Mouse (Mus musculus): ENCODE results near the gene Usp15.
"Not testable (repeated sequence)": the region's sequence is repeated elsewhere in the genome, so short reads cannot be mapped to it uniquely, and the experiment has no call there.

The Usp15 gene

DNA sequence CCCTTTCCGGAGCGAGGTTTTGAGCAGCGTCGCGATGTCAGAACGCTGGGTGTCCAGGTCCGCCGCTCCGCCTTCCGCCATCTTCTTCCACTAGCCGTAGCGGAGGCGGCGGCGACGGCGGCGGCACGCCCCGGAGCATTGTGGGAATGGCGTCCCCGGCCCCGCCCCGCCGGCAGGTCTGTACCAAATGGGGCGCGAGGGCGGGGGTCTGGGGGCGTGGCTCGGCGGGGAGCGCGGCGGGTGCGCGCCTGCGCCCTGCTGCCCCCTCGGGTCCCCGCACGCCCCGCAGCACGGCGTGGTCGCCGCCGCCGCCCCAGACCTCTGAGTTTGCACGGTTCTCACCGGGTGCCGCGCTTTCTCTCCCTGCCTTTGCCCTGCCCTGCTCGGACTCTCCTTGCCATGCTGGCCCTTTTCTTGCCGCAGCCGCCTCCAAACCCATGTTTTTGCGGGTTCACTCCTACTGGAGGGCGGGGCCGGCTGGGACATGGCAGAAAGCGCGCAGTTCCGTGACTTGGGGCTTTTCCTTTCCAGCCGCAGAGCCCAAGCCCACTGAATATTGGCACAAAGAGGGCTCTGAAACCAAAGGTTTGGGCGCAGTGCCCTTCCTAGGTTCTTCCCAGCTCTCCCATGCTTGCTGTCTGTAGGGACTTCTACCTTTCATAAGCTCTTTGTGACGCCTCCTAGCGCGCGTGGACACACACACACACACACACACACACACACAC is at the start of gene Usp15:
Usp15 (minus strand) TSS at position 161 of the 725 bp plus-strand sequence.
- DNase-seq (ENCODE audit: low read depth, low spot score): peak; percentile 87

DNA sequence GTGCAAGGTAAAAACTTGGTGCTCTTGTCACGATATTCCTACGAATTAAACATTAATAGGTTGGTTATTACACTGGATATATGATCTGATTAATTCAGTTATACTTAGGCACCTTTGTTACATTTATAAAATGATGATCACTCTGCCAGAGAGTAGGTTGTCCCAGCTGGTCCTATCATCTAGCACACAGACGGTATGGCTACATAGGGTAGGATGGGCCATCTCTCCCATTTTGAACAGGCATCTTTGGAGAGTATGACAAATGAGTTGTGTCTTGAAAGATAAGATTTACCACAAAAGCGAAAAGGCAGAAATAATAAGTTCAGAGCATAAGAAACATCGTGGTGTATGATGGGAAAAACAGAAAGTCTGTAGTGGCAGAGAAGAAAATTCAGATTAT is 32.6 kb upstream of the Usp15 start:
- DNase-seq (ENCODE audit: low read depth, low spot score): no peak

DNA sequence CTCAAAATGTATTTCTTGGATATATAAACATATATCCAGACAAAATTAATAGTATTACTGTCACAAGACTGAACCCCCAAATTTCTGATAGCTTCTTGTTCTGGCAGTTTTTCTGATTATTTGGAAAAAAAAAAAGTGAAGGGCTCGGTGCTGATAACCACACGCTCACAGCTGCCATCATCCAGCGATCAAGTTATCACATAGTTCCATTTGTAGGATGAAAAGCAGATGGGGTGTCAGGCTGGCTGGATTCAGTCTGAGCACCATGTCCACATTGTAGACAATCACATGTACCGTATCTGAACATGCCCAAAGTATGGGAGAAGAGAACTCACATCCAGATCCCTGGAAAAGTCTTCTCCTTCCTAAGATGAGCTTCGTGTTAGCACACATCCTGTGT is 26.0 kb upstream of the Usp15 start:
- DNase-seq (ENCODE audit: low read depth, low spot score): no peak

DNA sequence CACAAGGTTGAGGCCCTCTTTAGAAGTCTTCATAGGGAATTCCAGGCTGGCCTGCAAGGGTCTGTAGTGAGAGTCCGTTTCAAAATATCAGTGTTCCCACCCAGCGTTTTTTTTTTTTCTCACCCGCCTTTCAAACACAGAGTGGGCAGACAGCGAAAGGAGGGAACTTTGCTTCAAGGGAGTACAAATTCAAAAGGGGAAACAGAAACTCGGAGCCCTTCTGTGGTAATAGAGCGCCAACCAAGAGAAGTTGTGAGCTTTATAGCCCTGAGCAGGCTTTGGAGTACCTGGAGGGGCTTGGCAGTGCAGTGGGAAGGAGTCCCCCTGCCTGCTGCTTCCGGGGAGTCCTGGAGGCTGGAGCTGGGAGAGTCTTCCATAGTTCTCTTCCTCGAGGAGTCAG is 12.7 kb upstream of the Usp15 start:
- no peak for DNase-seq (ENCODE audit: low read depth, low spot score)

DNA sequence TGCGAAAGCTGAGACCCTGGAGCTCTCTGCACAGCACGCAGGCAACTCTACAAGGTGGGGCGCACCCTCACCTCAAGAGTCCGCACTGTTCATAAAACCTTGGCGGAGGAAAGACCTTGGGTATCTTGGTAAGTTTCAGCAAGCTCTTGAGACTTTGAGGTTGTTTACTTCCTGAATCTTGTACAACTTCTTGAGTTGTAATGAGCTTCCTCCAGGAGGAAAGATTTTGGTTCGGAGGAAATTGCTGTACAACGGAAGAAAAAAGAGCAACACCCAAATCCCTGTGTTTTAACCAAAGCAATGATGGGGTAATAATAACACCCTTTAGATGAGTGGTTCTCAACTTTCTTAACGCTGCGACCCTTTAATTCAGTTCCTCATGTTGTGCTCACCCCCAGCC is 11.5 kb upstream of the Usp15 start:
- DNase-seq (ENCODE audit: low read depth, low spot score): no peak

DNA sequence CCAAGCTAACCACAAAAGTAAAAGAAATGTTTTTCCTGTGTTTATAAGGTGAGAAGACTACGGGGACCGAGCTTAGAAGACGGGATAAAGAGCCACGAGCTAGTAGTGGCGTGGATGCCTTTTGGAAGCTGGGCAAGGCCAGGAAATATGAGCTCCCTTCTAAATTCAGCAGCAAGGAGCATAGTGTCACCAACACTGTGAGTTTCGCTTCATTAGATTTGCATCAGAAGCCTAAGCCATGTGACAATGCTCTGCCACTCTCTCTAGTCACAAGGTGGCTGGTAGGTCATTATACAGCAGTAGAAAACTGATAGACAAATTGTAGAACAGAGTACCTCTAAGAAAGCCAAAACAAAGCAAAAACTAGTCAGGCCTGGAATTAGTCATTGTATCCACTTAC is 9.3 kb upstream of the Usp15 start:
- DNase-seq (ENCODE audit: low read depth, low spot score): no peak

DNA sequence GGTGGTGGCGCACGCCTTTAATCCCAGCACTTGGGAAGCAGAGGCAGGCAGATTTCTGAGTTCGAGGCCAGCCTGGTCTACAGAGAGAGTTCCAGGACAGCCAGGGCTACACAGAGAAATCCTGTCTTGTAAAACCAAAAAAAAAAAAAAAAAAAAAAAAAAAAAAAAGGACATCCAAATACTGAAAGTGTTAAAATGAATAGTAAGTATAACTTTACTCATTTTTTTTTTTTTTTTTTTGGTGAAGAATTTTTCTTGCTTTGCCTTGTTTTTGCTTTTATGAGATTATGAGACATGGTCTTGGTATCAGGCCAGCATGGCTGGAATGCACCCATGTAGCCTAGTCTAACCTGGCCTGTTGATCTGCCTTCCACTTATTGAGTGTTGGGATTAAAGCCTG is 8.6 kb upstream of the Usp15 start:
- not testable (repeated sequence) for DNase-seq (ENCODE audit: low read depth, low spot score)

DNA sequence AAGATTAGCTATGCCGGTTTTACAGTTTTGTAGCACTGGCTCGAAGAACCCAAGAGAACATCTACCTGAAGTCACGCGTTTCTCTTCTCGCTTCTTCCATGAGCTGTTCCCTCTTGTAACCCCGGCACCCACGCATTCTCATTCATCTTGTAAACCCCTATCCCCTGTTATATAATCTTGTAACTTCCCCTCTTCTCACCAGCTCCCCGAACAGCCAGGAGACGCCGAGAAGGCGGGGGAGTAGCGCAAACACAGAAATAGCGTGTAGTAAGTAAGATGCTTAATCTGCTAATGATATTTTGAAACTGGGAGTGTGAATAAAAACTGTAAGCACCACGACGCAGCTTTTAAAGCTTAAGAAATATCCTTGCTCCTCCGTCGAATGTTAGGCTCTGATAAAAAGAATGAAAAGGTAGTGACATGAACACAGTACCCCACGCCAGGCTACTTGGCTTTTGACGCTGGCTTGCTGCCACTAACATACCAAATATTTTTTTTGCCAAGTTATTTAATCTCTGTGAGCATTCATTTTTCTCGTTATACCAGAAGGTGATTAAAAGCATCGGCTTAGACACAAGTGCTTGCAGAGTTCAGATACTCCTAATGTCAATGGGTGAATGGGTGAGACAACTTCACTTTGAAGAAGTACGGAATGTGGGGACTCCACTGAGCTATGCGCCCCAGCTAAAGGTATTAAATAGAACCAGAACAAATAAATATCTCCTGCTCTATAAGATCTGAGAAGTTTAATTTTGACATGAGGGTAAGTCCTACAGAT is 5.4 kb upstream of the Usp15 start:
- DNase-seq (ENCODE audit: low read depth, low spot score): no peak

DNA sequence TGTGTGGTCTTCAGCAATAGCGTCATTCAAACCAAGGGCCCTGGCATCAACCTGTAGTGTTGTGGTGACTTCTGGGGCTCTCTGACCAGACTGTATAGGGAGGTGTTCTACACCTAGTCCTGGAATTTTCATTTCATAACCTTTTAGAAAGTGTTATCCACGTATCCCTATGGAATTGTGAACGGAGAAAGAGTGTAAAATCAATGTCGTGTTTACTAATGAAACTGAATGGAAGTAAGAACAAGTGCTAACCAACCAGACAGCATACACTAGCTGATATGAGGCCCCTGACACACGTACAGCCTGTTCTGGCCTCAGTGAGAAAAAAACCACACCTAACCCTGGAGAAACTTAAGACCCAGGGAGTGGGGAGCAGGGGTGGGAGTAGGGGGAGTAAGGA is 4.6 kb upstream of the Usp15 start:
- DNase-seq (ENCODE audit: low read depth, low spot score): no peak

DNA sequence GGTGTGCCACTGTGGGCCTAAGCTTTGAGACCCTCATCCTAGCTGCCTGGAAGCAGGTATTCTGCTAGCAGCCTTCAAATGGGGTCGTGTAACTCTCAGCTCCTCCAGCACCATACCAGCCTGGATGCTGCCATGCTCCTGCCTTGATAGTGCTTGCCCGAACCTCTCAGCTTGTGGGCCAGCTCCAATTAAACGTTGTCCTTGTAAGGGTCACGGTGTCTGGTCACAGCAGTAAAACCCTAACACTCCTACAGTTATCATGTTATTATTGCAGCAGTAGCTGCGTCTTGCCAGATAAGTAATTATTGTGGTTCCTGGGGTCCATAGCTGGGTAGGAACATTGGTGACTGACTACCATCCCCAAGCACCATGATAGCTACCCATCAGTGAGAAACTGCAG is 4.2 kb upstream of the Usp15 start:
- no peak for DNase-seq (ENCODE audit: low read depth, low spot score)

DNA sequence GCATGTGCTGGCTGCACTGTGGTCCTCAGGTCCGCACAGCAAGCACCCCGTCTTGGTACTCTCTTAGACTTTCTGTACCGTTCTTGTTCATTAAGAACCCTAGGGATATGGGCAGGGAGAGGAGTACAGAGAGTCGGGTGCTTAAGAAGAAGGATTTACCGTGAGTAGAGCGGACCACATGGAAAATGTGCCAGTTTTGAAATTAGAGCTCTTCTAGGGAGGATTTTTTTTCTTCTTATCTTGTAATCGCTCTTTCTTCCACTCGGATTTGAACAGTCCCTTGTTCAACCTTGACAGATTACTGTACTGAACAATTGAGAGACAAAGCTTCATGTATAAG is 3.5 kb upstream of the Usp15 start:
- DNase-seq (ENCODE audit: low read depth, low spot score): no peak

DNA sequence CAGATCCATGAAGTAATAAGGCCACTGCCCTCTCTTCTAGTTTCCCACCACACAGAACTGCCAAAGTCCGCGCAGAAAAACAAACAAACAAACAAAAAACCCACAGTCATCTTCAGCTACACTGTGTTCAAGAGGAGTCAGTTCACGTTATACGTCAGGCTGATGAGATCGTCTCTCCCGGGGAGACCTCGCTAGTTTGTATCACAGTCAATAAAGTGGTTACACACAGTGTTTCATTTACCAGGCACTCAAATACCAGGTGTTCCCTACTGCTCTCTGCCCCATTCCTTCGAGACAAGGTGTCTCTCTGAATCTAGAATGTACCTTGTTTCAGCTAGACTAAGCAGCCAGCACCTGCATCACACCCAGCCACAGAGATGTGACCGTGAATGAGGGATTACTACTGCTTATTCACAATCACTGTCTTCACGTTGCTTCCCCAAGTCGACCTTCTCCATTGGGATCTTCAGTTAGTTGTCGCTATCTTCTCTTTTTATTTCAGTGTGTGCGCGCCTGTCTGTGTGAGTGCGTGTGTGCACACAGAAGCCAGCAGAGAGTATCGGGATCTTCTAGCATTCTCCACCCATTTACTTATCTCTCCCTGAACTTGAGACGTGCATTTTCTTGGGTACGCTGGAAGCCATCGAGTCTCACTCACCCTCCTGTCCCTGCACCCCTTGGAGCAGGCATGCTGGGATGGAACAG is 3.0 kb upstream of the Usp15 start:
- no peak for DNase-seq (ENCODE audit: low read depth, low spot score)

DNA sequence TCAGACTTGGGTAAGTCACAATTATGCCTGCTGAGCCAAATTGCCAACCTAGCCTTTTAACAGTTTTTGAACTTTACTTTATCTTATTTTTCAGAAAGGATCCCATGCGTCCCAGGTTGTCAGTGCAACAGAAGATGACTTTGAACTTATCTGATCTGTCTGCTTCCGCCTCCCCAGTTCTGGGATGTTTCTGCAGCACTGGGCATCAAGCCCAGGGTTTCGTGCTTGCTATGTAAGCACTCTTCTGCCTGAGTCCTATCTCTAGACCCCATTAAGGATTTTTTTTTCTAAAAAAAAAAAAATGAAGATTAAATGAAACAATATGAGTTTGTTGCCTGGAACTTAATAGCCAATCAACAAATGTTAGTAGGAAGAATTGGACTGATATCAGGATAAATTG is 2.3 kb upstream of the Usp15 start:
- no peak for DNase-seq (ENCODE audit: low read depth, low spot score)

DNA sequence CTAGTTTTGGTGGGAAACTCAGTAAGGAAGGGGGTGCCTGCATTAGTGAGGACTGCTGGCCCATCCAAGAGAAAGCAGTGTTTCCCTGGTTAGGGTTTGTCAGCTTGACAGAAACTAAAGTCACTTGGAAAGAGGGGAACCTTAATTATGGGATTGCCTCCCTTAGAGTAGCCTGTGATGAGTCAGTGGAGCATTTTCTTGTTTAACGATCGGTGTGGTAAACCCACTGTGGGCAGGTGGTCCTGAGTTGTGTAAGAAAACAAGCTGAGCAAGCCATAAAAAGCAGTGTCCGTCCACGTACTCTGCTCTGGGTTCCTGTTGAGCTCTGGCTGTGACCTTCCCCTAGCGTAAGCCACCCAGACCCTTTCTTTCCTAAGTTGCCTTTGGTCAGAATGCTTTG is 1.4 kb upstream of the Usp15 start:
- DNase-seq (ENCODE audit: low read depth, low spot score): no peak

DNA sequence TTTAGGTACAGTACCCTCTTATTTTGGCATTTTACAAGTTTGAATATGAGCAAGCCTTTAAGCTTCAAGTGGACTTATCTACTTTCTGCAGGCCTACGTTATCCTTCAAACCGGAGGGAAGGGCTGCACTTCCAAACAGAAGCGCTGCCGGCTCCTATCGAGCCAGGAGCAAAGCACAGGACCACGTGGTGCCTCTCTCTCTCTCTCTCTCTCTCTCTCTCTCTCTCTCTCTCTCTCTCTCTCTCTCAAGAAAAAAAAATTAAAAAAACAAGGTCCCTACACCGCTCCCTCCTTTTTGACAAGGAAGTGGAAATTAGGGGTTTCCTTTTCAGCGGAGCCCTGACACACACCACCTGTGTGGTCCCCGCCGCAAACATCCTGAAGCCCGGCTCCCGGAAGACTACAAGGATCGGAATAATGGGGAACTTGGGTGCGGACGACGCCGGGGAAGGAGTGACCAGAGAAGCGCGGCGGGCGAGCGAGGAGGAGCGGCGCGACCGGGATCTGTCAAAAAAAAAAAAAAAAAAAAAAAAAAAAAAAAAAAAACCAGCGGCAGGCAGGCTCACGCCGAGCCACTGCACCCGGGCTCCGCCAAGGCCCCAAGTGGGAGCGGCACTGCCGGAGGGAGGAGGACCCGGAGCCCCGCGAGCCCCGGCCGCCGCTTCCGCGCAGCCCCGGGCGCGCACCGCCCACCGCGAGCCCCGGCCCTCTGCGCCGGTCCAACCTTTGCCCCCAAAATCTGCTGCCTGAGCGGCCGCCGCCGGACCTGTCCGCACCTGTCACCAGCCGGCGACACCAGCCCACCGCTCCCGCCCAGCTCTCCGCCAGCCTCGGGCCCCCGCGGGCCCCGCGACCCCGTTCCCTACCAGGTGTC is 597 bp downstream of the Usp15 start:
- DNase-seq (ENCODE audit: low read depth, low spot score): peak; percentile 16

DNA sequence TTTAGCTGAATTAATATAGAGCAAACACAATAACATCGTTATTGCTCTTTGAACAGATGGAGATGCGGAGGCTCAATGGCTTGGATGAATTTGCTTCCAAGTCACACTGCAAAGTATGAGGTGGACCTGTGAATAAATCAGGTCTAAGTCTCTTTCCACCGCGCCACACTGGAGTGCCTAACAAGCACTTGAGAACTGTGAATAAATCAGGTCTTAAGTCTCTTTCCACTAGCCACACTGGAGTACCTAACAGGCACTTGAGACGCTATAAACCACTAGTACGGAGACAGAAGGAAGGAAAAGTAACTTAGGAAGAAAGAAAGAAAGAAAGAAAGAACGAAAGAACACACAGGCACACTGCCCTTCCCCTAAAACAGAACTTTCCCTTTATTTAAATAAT is 1.3 kb downstream of the Usp15 start:
- DNase-seq (ENCODE audit: low read depth, low spot score): no peak

DNA sequence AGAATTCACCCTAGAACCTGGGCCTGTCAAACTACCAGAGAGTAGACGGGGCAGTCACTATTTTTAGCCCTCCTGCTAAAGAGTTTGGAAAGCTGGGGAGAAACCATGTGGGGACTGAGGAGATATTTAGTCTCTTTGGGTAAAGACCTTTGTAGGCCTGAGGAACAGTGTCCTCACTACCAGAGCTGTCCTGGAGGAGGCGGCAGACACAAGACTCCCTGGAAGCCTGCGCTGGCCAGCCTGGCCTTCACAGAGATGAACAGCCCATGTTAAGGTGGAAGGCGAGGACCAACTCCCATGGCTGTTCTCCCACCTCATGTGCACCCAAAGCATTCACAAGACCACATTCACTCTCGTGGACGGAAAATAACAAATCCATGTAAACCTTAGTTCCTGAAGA is 5.8 kb downstream of the Usp15 start:
- DNase-seq (ENCODE audit: low read depth, low spot score): no peak

DNA sequence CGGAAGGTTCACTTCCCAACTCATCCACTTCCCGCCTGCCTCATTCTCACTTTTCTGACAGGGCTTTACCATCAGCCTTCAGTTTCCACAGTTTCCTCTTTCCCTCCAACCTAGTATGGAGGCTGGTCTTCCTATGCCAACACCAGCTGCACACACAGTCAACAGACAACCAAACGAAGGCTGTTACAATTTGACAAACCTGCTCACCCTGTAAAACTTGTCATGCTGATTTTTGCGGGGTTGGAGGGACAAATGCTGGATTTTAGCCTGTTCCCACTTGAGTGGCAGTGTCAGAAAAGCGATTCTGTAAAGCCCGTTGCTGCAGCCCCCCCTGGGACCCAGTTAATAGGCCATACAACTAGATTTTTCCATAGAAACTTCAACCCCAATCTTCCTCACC is 9.5 kb downstream of the Usp15 start:
- no peak for DNase-seq (ENCODE audit: low read depth, low spot score)

DNA sequence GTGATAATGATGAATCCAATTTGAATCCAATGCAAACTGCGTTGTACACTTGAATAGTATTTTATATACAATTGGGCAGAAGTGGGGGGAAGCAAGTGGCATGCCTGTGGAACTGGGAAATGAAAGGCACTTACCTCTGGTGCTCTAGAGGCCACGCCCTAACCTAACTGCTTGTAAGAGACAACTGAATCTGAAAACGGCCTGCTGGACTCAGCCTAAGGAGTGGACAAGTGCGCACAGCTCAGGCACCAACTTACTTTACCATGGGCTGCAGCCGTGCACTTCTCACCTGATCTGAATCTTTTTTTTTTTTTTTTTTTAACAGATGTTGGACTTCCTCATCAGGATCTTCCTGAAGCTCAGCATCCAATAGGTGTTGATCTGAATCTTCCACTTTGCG is 10.9 kb downstream of the Usp15 start:
- no peak for DNase-seq (ENCODE audit: low read depth, low spot score)

DNA sequence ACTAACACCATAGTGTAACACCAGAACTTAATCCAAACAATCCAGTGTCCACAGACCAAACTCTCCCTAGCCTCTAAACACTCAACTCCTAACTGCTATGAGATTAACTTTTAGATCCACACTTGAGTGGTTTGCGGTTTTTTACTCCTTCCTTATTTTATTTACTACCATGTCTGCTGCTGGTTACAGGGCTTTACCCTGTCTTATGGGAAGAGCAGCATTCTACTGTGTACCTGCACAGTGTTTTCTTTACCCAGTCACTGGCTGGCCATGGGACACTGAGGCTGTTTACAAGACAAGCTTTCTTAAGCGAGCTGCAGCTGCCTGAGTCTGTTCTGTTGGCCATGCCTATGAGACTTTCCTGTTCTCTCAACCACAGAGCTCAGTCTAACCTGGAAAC is 13.1 kb downstream of the Usp15 start:
- no peak for DNase-seq (ENCODE audit: low read depth, low spot score)

DNA sequence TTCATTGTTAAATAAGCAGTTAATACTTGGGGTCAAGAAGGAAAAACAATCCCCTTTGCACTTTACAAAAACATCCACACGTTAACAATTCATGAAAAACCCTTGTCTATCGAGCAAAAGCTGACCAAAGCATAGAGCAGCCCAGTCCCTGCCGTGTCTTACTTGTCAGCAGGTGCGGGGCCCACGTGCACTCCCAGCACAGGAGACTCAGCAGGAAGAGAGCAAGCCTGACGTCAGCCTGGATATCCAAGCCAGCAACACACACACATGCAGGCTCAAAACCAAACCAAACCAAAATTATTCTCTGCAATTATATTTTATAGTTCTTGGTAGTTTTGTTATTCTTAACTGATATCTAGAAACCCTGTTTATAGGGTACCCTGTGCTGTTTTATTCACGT is 13.6 kb downstream of the Usp15 start:
- DNase-seq (ENCODE audit: low read depth, low spot score): no peak

DNA sequence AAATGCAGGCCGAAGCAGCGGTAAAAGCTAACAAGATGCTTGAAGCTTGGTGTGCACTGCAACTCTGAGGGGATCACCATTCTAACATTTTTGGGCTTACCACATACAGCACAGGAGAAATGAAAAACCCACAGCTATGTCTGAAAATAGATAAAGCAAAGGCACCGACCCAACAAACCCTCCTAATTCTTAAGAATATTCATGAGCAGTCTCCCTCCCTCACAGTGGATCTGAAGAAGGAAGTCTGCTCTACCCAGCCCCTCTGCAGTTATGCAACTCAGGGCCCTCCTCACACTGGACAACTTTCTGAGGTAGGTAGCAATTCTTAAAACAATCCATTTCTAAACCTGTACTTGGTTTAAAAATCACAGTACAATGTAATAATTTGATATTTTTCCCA is 14.4 kb downstream of the Usp15 start:
- no peak for DNase-seq (ENCODE audit: low read depth, low spot score)
